Mouse (Mus musculus) heart, embryonic 11.5 days (tissue): ENCODE data around the gene Nkx2-3. TPM values are rescaled to one million over a fixed set of nuclear protein-coding genes. Genes with fewer than 3 reads are reported as not detected.

Source experiments
- ATAC-seq: fragments of 200-750 bp; cut with Nextera tagmentation; replicated peaks from 2 replicates; pipeline ENCODE4 v1.8.0; 2017; ENCODE audit warnings: moderate library complexity; ENCODE audit not compliant: insufficient number of reproducible peaks, low FRiP score, low TSS enrichment
- H3K27ac ChIP-seq: fragments of 300-500 bp; sonication (generic); 2 replicates; pipeline ENCODE4 v1.5.1; 2014; ENCODE audit warnings: mild to moderate bottlenecking, low read depth, low read length
- H3K27me3 ChIP-seq: fragments of 300-500 bp; sonication (generic); 2 replicates; pipeline ENCODE4 v1.6.1; 2014; ENCODE audit warnings: mild to moderate bottlenecking, low read length, mixed read lengths; ENCODE audit not compliant: control insufficient read depth, insufficient read depth
- H3K36me3 ChIP-seq: fragments of 300-500 bp; sonication (generic); 2 replicates; pipeline ENCODE4 v1.6.1; 2014; ENCODE audit warnings: mild to moderate bottlenecking, low read length, moderate library complexity, mixed read lengths; ENCODE audit not compliant: control insufficient read depth, insufficient read depth
- H3K4me1 ChIP-seq: fragments of 300-500 bp; sonication (generic); 2 replicates; pipeline ENCODE4 v1.6.1; 2014; ENCODE audit warnings: low read length; ENCODE audit not compliant: control insufficient read depth, insufficient read depth
- H3K4me2 ChIP-seq: fragments of 300-500 bp; sonication (generic); 2 replicates; pipeline ENCODE4 v1.6.1; 2014; ENCODE audit warnings: mild to moderate bottlenecking, moderate library complexity
- H3K4me3 ChIP-seq: fragments of 300-500 bp; sonication (generic); 2 replicates; pipeline ENCODE4 v1.5.1; 2014; ENCODE audit warnings: low read depth, low read length
- H3K9ac ChIP-seq: fragments of 300-500 bp; sonication (generic); 2 replicates; pipeline ENCODE4 v1.6.1; 2014; ENCODE audit warnings: mild to moderate bottlenecking, low read depth, low read length, moderate library complexity
- H3K9me3 ChIP-seq: fragments of 300-500 bp; sonication (generic); replicated peaks from 2 replicates; pipeline ENCODE4 v1.6.1; 2016; ENCODE audit warnings: low read length; ENCODE audit not compliant: control insufficient read depth
- WGBS: fragments of 180-500 bp; shearing (Covaris S2); extraction: QIAGEN DNeasy Blood & Tissue Kit; methylation state at CpG from one replicate; pipeline ENCODE4 v1.1.7; 2014; ENCODE audit not compliant: insufficient replicate concordance; 5-methylcytosine and 5-hydroxymethylcytosine counted together
- polyA plus RNA-seq: library from polyadenylated mRNA; unstranded; fragments of >200 nt; fragmentation: Nextera tagmentation; extraction: Ambion mirVana; gene quantifications from 2 replicates; pipeline ENCODE4 v1.2.1, GENCODE M21; 2014

Nkx2-3 gene
- polyA plus RNA-seq, 1 experiment from 2014 or later, result not detected

GRCm38 (mm10) chr19:43615571-43616414, 3.7 kb downstream of the Nkx2-3 start:
- Histone ChIP-seq H3K27ac (no peak overlapping the region), H3K4me3 (peak overlapping the region; percentile 42), H3K4me1 (peaks cover 22% of the 10 kb centered on the region), H3K4me2 (peak overlapping the region; percentile 62), H3K9me3 (no peaks in the 10 kb centered on the region), H3K27me3 (peaks cover 97% of the 10 kb centered on the region), H3K9ac (no peak overlapping the region), H3K36me3 (no peaks in the 10 kb centered on the region)
- under 1% methylated on average over 33 of the region's 34 CpGs for WGBS
- no peak for ATAC-seq

- WGBS, result under 1% methylated on average over 33 of the region's 35 CpGs
- no peak for ATAC-seq
- Histone ChIP-seq H3K4me2 (peak overlapping the region; percentile 62), H3K9ac (no peak overlapping the region), H3K4me3 (peak overlapping the region; percentile 36), H3K9me3 (no peaks in the 10 kb centered on the region), H3K4me1 (peaks cover 22% of the 10 kb centered on the region), H3K27ac (no peak overlapping the region), H3K27me3 (peaks cover 99% of the 10 kb centered on the region), H3K36me3 (no peaks in the 10 kb centered on the region)
Observed at GRCm38 (mm10) chr19:43616415-43616861, 4.3 kb downstream of the Nkx2-3 start.

- H3K9me3 ChIP-seq, result no peaks in the 10 kb centered on the region
- peaks cover 99% of the 10 kb centered on the region for H3K27me3 ChIP-seq
- H3K4me1 ChIP-seq, result peaks cover 22% of the 10 kb centered on the region
- no peaks in the 10 kb centered on the region for H3K36me3 ChIP-seq
- H3K9ac ChIP-seq, result no peak overlapping the region
- peak overlapping the region; percentile 36 for H3K4me3 ChIP-seq
- H3K4me2 ChIP-seq, result peak overlapping the region; percentile 62
- WGBS, result under 1% methylated on average over 12 of the region's 12 CpGs
- no peak for ATAC-seq
- H3K27ac ChIP-seq, result no peak overlapping the region
Observed at GRCm38 (mm10) chr19:43616889-43617288, 4.8 kb downstream of the Nkx2-3 start.

- 40% methylated on average over 10 of the region's 10 CpGs for WGBS
- H3K9ac ChIP-seq, result no peak overlapping the region
- H3K4me2 ChIP-seq, result no peak overlapping the region
- H3K9me3 ChIP-seq, result no peaks in the 10 kb centered on the region
- peaks cover 15% of the 10 kb centered on the region for H3K4me1 ChIP-seq
- no peaks in the 10 kb centered on the region for H3K36me3 ChIP-seq
- H3K4me3 ChIP-seq, result no peak overlapping the region
- H3K27me3 ChIP-seq, result peaks cover 96% of the 10 kb centered on the region
- H3K27ac ChIP-seq, result no peak overlapping the region
- ATAC-seq, result no peak
Observed at GRCm38 (mm10) chr19:43617761-43618349, 5.7 kb downstream of the Nkx2-3 start.

- Histone ChIP-seq H3K4me2 (no peak overlapping the region), H3K9ac (no peak overlapping the region), H3K36me3 (no peaks in the 10 kb centered on the region), H3K9me3 (no peaks in the 10 kb centered on the region), H3K4me3 (no peak overlapping the region), H3K4me1 (peaks cover 15% of the 10 kb centered on the region), H3K27ac (no peak overlapping the region), H3K27me3 (peaks cover 97% of the 10 kb centered on the region)
- no peak for ATAC-seq
- WGBS, result 3% methylated on average over 5 of the region's 5 CpGs
Observed at GRCm38 (mm10) chr19:43618505-43619030, 6.4 kb downstream of the Nkx2-3 start.

GRCm38 (mm10) chr19:43619916-43620479, 7.9 kb downstream of the Nkx2-3 start:
- Histone ChIP-seq H3K4me2 (no peak overlapping the region), H3K36me3 (no peaks in the 10 kb centered on the region), H3K27ac (no peak overlapping the region), H3K27me3 (peaks cover 95% of the 10 kb centered on the region), H3K4me3 (no peak overlapping the region), H3K9me3 (no peaks in the 10 kb centered on the region), H3K4me1 (peaks cover 7% of the 10 kb centered on the region), H3K9ac (no peak overlapping the region)
- WGBS, result 4% methylated on average over 18 of the region's 18 CpGs
- ATAC-seq, result no peak

GRCm38 (mm10) chr19:43623913-43624312, 11.8 kb downstream of the Nkx2-3 start:
- Histone ChIP-seq H3K27ac (no peak overlapping the region), H3K27me3 (peaks cover 63% of the 10 kb centered on the region), H3K4me2 (no peak overlapping the region), H3K36me3 (no peaks in the 10 kb centered on the region), H3K4me1 (no peaks in the 10 kb centered on the region), H3K4me3 (no peak overlapping the region), H3K9ac (no peak overlapping the region), H3K9me3 (no peaks in the 10 kb centered on the region)
- WGBS, result 34% methylated on average over 4 of the region's 4 CpGs
- no peak for ATAC-seq

GRCm38 (mm10) chr19:43626160-43626559, 14.0 kb downstream of the Nkx2-3 start:
- no peaks in the 10 kb centered on the region for H3K4me1 ChIP-seq
- H3K27me3 ChIP-seq, result peaks cover 48% of the 10 kb centered on the region
- no peak overlapping the region for H3K4me2 ChIP-seq
- H3K9ac ChIP-seq, result no peak overlapping the region
- no peaks in the 10 kb centered on the region for H3K9me3 ChIP-seq
- no peak for ATAC-seq
- no peak overlapping the region for H3K4me3 ChIP-seq
- 39% methylated on average over 3 of the region's 3 CpGs for WGBS
- no peaks in the 10 kb centered on the region for H3K36me3 ChIP-seq
- H3K27ac ChIP-seq, result no peak overlapping the region
